Mouse (Mus musculus) right cerebral cortex, adult 2 months (tissue): ENCODE data around the gene Klc2.
"Not testable (repeated sequence)": the region's sequence is repeated elsewhere in the genome, so short reads cannot be mapped to it uniquely, and the experiment has no call there.

Source experiments
- DNase-seq, 2 experiments: peaks; one replicate each; pipeline ENCODE4 v3.0.0; 2021 to 2022; ENCODE audit warnings: low spot score in 2 of 2

Klc2 gene

DNA sequence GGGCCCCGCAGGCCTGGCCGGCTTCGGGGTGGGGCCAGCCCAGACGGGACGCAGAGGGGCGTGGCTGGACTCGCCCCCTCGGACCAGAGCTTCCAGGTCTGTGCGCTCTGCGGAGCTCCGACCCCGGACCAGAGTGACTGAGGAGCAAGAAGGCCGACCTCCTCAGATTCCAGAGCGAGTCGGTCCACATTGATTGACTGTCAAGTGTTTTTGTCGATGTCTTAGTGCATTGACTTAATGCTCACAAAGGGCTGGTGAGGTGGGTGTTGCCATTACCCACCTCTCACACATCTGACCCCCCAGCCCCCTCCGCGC lies at the start of gene Klc2:
TSS of gene Klc2 (minus strand) at position 177 of the 315 bp plus-strand sequence.
- DNase-seq, result no peak

- no peak for DNase-seq
Measured at GRCm38 (mm10) chr19:5167477-5167876, 49.1 kb upstream of the Klc2 start.

- no peak for DNase-seq
Measured at GRCm38 (mm10) chr19:5164380-5164779, 46.0 kb upstream of the Klc2 start.

GRCm38 (mm10) chr19:5161913-5162312 lies 43.6 kb upstream of the Klc2 start:
- peak; percentile 29 to 30 for DNase-seq

DNA sequence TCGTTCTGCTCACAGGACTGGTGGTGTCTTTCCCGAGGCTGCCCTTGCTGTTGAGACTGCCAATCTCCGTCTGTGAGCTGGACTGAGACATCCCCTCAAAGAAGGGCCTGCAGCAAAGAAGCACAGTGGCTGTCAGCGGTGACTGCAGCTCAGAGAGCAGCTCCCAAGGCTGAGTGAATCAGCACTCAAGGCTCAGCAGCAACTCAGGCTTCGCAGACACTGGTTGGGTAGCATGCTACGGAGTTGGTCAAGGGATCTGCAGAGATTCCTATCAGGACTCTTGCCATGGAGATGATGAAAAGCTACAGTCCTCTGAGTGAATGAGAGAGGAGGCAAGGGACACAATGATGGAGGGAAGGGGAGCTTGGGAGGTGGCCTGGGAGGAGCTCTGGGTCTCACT lies 33.9 kb upstream of the Klc2 start:
- DNase-seq, result no peak

GRCm38 (mm10) chr19:5151741-5152140 lies 33.4 kb upstream of the Klc2 start:
- no peak for DNase-seq

DNA sequence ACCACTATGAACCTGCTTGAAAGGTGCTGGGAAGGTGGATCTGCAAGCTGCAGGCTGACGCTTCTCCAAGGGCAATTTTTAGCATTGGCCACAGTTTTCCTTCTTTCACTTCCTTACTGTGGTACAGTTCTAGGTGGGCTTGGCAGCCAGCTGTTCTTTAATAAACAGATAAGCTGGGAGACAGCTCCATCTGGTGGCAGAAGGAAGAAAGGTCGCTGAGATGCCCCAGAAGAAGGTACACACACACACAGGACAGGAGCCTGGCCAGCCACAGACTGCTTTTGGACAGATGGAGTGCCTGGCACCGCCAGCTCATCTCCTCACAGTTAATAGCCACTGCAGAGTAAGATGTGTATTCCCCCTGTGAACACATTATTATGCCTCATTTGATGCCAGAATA lies 33.0 kb upstream of the Klc2 start:
- DNase-seq, result peak; percentile 77 to 83

DNA sequence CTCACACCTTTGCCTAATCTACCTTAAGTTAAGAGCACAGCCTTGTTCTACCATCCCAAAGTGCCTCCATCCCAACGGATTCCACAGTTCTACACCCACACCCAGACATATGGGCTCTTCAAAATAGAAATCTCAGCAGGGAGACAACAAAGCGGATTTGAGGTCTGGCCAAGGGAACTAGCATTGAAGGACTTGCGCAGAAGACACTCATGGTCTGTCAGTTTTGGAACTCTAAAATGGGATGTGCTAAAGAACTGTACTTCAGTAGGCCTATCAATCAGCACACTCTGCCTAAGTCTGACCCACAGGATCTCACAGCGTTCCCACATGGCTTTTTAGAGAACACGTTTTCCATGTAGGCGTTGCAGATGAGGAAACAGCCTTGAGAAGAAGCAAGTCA lies 32.0 kb upstream of the Klc2 start:
- DNase-seq, result peak; percentile 69 to 78

GRCm38 (mm10) chr19:5149041-5149440 lies 30.7 kb upstream of the Klc2 start:
- not testable (repeated sequence) for DNase-seq

- DNase-seq, result peak; percentile 82 to 92
Measured at GRCm38 (mm10) chr19:5139640-5140039, 21.3 kb upstream of the Klc2 start.

DNA sequence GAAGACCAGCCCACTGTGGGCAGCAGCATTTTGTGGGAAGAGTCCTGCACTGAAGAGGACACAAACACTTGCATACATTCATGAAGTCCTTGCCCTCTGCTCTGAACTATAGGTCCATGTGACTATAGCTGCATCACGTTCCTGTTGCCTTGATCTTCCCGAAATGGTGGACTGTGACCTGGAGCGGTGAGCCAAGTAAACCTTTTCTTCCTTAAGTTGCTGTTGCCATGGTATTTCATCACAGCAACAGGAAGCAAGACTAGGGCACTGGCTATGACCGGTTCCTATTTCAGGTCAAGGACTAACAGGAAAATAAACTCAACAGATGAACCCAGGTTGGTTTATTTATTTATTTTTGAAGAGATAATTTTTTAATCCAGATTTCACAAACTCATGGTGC lies 12.9 kb upstream of the Klc2 start:
- no peak for DNase-seq

- no peak for DNase-seq
Measured at GRCm38 (mm10) chr19:5129770-5130169, 11.4 kb upstream of the Klc2 start.

GRCm38 (mm10) chr19:5124055-5124614 lies 5.8 kb upstream of the Klc2 start:
- DNase-seq, result no peak

DNA sequence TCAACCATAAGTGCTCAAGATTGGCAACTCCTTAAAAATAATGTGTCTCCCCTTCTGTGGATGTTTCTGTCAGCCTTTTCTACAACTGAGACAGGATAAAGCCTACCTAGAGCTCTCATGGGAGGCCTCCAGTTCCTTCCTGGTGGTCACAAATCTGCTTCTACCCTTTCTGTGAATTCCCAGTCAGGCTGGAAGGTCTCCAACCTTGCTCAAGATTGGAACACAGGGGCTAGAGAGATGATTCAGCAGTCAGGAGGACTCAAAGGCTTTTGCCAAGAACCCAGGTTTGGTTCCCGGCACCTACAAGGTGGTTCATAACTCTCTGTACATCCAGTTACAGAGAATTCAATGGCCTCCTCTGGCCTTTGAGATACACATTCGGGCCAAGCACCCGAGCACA lies 4.9 kb upstream of the Klc2 start:
- no peak for DNase-seq

DNA sequence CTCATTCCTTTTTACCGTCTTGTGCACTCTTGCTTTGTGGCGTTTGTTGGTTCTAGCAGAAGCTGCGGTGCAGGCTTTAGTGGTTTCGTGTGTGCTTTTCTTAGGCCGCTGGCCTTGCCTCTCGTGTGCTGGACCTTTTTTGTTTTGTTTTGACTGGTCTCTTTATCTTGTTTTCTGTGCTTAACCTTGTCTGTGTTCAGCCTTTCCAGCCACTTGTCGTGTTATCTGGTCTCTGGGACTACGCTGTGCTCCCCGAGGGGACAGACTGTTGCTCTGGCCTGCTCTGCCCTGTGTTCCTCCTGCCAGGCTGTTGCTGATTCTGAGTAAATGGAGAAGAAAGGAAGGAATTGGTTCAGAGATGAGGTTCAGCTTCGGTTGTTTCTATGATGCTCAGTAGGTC lies 4.1 kb upstream of the Klc2 start:
- DNase-seq, result no peak

- peak; percentile 91 to 93 for DNase-seq
Measured at GRCm38 (mm10) chr19:5117494-5118383, 621 bp downstream of the Klc2 start.

GRCm38 (mm10) chr19:5113783-5114182 lies 4.6 kb downstream of the Klc2 start:
- DNase-seq, result peak; percentile 61 to 66

GRCm38 (mm10) chr19:5109659-5110453 lies 8.5 kb downstream of the Klc2 start:
- no peak for DNase-seq

DNA sequence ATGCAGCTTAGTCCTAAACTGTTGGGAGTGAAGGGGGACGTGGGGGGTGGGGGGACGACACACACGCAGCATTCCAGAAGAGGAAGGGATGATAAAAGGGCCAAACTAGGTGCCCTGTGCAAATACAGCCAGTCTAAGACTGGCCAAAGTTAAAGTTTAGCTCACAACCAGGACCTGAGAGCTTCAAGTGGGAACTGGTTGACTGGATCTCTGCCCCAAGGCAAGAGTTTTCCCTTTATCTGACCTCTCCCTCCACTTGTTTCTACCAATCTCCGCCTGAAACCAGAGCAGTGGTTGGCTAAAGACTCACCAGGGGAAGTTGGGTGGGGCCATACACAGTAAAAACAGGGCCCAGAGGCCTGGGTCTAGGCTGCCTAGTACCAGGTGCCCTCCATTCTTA lies 9.7 kb downstream of the Klc2 start:
- DNase-seq, result no peak

DNA sequence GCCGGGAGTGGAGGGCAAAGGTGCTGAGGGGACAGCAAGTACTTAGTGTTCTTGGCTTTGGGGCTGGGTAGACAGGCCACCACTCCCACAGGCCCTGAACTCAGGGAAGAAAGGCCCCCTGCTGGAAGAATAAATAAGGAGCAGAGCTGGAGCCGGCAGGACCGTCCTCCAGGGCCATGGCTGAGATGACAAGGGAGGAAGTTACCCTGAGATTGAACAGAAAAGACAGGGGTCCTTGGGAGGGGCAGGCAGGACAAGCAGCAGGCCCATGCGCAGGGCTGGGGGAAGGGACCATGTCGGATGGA lies 10.1 kb downstream of the Klc2 start:
- no peak for DNase-seq

DNA sequence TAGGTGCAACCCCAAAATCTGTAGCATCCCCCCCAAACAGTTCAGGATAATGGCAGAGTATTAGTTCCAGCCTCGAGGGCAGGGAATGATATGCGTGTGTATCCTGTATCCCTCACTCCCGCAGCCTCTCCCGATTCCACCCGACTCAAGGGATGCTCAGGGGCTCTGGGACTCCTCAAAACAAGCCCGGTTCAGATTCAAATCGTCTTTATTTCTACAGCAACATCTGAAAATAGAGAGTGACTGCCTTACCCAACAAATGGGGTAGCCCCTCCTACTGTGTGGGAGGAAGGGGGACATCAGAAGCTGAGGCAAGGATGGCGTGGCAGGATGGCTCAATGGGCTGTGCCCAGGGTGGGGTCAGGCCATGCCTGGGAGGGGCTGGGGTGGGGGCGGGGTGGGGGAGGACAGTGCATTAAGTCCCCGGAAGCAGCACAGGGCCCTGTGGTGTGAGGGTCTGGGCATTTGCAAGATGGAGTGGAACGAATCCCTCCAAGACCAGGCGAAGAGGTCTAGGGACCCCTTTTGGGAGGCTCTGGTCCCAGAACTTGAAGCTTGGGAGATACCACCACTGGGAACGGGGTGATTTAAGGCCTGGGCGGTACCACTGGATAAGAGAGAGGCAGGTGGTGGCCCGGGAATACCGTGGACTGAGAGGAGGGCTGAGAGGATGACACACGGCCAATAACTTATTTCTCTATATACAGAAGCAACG lies 10.6 kb downstream of the Klc2 start:
- no peak for DNase-seq

- peak; percentile 98 to 99 for DNase-seq
Measured at GRCm38 (mm10) chr19:5106731-5107191, 11.6 kb downstream of the Klc2 start, which contains the start of gene Rab1b. Gene Rab1b, minus strand, starts transcription at chr19:5107072.
